Mouse (Mus musculus): ENCODE measurements at regions not wholly inside any gene's neighbourhood (a gene's known extent, or its start where the extent isn't known, plus 50 kb on each side); places are given as distances from the start of the nearest gene placed in this dataset.

GRCm38 (mm10) chr15:25305801-25306200 lies 107.8 kb downstream of the Basp1 start:
- no peak for DNase-seq (ENCODE audit: low spot score)

- no peak for DNase-seq (ENCODE audit: low spot score)
These were observed 110.2 kb downstream of the Basp1 start for GRCm38 (mm10) chr15:25303379-25303778.

GRCm38 (mm10) chr15:25302671-25303294 lies 110.8 kb downstream of the Basp1 start:
- peak; percentile 18 for DNase-seq (ENCODE audit: low spot score)

GRCm38 (mm10) chr15:25301810-25302209 lies 111.8 kb downstream of the Basp1 start:
- peak; percentile 21 for DNase-seq (ENCODE audit: low spot score)

GRCm38 (mm10) chr15:25297278-25297677 lies 116.3 kb downstream of the Basp1 start:
- no peak for DNase-seq (ENCODE audit: low spot score)

GRCm38 (mm10) chr15:25296714-25297113 lies 116.8 kb downstream of the Basp1 start:
- no peak for DNase-seq (ENCODE audit: low spot score)

GRCm38 (mm10) chr15:25295753-25296152 lies 117.8 kb downstream of the Basp1 start:
- DNase-seq (ENCODE audit: low spot score): no peak

- DNase-seq (ENCODE audit: low spot score): no peak
These were observed 122.3 kb downstream of the Basp1 start for GRCm38 (mm10) chr15:25291231-25291691.

GRCm38 (mm10) chr15:25287850-25288249 lies 125.7 kb downstream of the Basp1 start:
- no peak for DNase-seq (ENCODE audit: low spot score)

- no peak for DNase-seq (ENCODE audit: low spot score)
These were observed 129.0 kb downstream of the Basp1 start for GRCm38 (mm10) chr15:25284354-25285199.

GRCm38 (mm10) chr15:25283713-25284112 lies 129.9 kb downstream of the Basp1 start:
- no peak for DNase-seq (ENCODE audit: low spot score)

- no peak for DNase-seq (ENCODE audit: low spot score)
These were observed 131.2 kb downstream of the Basp1 start for GRCm38 (mm10) chr15:25282346-25282745.

GRCm38 (mm10) chr15:25281942-25282341 lies 131.6 kb downstream of the Basp1 start:
- DNase-seq (ENCODE audit: low spot score): no peak

GRCm38 (mm10) chr15:25278317-25279156 lies 135.0 kb downstream of the Basp1 start:
- DNase-seq (ENCODE audit: low spot score): no peak

- no peak for DNase-seq (ENCODE audit: low spot score)
These were observed 137.3 kb downstream of the Basp1 start for GRCm38 (mm10) chr15:25276227-25276626.

- DNase-seq (ENCODE audit: low spot score): no peak
These were observed 141.7 kb downstream of the Basp1 start for GRCm38 (mm10) chr15:25271886-25272285.

- DNase-seq (ENCODE audit: low spot score): no peak
These were observed 143.2 kb downstream of the Basp1 start for GRCm38 (mm10) chr15:25270349-25270748.

GRCm38 (mm10) chr15:25269345-25269996 lies 144.1 kb downstream of the Basp1 start:
- DNase-seq (ENCODE audit: low spot score): peak; percentile 24

- no peak for DNase-seq (ENCODE audit: low spot score)
These were observed 145.1 kb downstream of the Basp1 start for GRCm38 (mm10) chr15:25268436-25268835.

GRCm38 (mm10) chr15:25267509-25267908 lies 146.1 kb downstream of the Basp1 start:
- no peak for DNase-seq (ENCODE audit: low spot score)
